Mouse (Mus musculus): ENCODE measurements around the gene Ttll11. TPM values are rescaled to one million over a fixed set of nuclear protein-coding genes. Genes with fewer than 3 reads are reported as not detected.

Gene Ttll11
- polyA plus RNA-seq, 1 experiment from 2014 or later = 1.8 TPM

DNA sequence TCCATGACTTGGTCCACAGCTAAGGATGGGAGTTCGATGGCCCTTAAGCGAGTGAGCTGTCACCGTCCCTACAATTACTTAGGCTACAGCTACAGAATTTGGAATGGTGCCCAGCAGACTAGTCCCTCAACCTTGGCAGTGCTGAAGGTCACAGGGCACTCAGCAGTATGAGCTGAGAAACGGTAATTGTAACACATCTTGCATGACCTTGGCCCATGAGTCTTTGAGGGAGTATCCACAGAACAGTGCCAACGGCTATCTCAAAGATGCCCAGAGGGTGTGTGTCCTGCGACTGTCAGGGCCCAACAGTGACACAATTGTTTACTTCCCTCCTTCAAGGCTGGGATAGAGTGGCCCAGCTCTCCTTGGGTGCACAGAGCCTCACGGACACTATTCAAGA is 118.5 kb downstream of the Ttll11 start:
- no peak overlapping the region for H3K27ac ChIP-seq
- WGBS = 85% methylated on average over 7 of the region's 7 CpGs
- ATAC-seq = no peak
- no peak overlapping the region for H3K4me2 ChIP-seq
- H3K4me3 ChIP-seq = no peak overlapping the region
- no peaks in the 10 kb centered on the region for H3K36me3 ChIP-seq (ENCODE audit: poor library complexity, severe bottlenecking)
- no peaks in the 10 kb centered on the region for H3K9me3 ChIP-seq (replicated peaks)
- H3K4me1 ChIP-seq = peaks cover 18% of the 10 kb centered on the region
- no peaks in the 10 kb centered on the region for H3K27me3 ChIP-seq
- H3K9ac ChIP-seq = no peak overlapping the region

GRCm38 (mm10) chr2:35860394-35860744 is 119.3 kb downstream of the Ttll11 start:
- 86% methylated on average over 10 of the region's 10 CpGs for WGBS
- H3K4me3 ChIP-seq = no peak overlapping the region
- no peaks in the 10 kb centered on the region for H3K27me3 ChIP-seq
- H3K36me3 ChIP-seq (ENCODE audit: poor library complexity, severe bottlenecking) = no peaks in the 10 kb centered on the region
- no peak overlapping the region for H3K4me2 ChIP-seq
- H3K9me3 ChIP-seq (replicated peaks) = no peaks in the 10 kb centered on the region
- peak; percentile 41; the same call in 1 of the 2 replicates for ATAC-seq
- H3K4me1 ChIP-seq = peaks cover 18% of the 10 kb centered on the region
- H3K9ac ChIP-seq = no peak overlapping the region
- peak overlapping the region; percentile 44 for H3K27ac ChIP-seq

DNA sequence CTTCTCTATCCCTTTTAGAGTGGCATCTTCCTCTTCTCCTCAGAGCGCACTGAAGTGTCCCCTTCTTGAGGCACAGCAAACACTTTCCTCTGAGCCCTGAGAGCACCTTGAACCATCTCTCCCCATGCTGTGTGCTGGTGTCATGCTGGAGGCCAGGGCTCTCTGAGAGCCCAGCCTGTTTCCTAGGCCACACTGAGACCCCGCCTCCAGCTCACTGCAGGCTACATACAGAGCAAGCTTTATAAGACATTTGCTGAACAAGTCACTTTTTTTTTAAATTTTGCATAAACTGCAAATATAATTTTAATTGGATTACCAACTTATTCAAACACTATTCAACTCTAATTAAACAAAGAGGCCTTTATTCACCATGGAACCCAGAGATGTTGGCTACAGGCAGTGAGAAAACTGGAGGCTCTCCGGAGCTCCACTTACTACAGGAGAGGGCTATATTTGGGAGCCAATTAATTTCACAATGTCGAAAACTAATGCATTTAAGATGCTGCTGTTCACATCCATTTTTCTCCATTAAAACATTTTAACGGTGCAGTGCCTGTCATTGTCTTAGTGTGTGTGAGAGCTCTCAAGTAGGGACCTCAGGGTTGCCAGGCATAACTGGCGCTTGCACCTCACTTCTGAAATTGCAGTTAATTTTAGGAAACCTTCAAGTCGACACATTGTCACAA is 119.9 kb downstream of the Ttll11 start:
- Histone ChIP-seq H3K27me3 (no peaks in the 10 kb centered on the region), H3K9me3 (replicated peaks) (no peaks in the 10 kb centered on the region), H3K9ac (no peak overlapping the region), H3K4me3 (no peak overlapping the region), H3K36me3 (ENCODE audit: poor library complexity, severe bottlenecking) (no peaks in the 10 kb centered on the region), H3K4me1 (peaks cover 18% of the 10 kb centered on the region), H3K4me2 (no peak overlapping the region), H3K27ac (peak overlapping the region; percentile 44)
- ATAC-seq = peak; percentile 29; the same call in 1 of the 2 replicates
- WGBS = 51% methylated on average over 7 of the region's 7 CpGs

GRCm38 (mm10) chr2:35858281-35858680 is 121.4 kb downstream of the Ttll11 start:
- no peak overlapping the region for H3K27ac ChIP-seq
- 73% methylated on average over 6 of the region's 6 CpGs for WGBS
- no peak overlapping the region for H3K4me2 ChIP-seq
- peaks cover 18% of the 10 kb centered on the region for H3K4me1 ChIP-seq
- H3K27me3 ChIP-seq = no peaks in the 10 kb centered on the region
- no peaks in the 10 kb centered on the region for H3K36me3 ChIP-seq (ENCODE audit: poor library complexity, severe bottlenecking)
- no peak for ATAC-seq
- H3K9ac ChIP-seq = no peak overlapping the region
- no peaks in the 10 kb centered on the region for H3K9me3 ChIP-seq (replicated peaks)
- H3K4me3 ChIP-seq = no peak overlapping the region

- Histone ChIP-seq H3K27ac (no peak overlapping the region), H3K9ac (no peak overlapping the region), H3K27me3 (no peaks in the 10 kb centered on the region), H3K9me3 (replicated peaks) (no peaks in the 10 kb centered on the region), H3K4me2 (no peak overlapping the region), H3K36me3 (ENCODE audit: poor library complexity, severe bottlenecking) (no peaks in the 10 kb centered on the region), H3K4me1 (peaks cover 27% of the 10 kb centered on the region), H3K4me3 (no peak overlapping the region)
- 90% methylated on average over 2 of the region's 2 CpGs for whole genome bisulfite sequencing
- no peak for ATAC-seq
Observed at GRCm38 (mm10) chr2:35856901-35857300, 122.8 kb downstream of the Ttll11 start.

GRCm38 (mm10) chr2:35854877-35855276 is 124.8 kb downstream of the Ttll11 start:
- no peak for ATAC-seq
- Histone ChIP-seq H3K27ac (no peak overlapping the region), H3K36me3 (ENCODE audit: poor library complexity, severe bottlenecking) (no peaks in the 10 kb centered on the region), H3K9ac (no peak overlapping the region), H3K9me3 (replicated peaks) (no peaks in the 10 kb centered on the region), H3K4me2 (no peak overlapping the region), H3K4me3 (no peak overlapping the region), H3K27me3 (0 out of 2 replicates have a peak, but pooled peaks cover 7% of the 10 kb centered on the region), H3K4me1 (peaks cover 28% of the 10 kb centered on the region)
- 36% methylated on average over 5 of the region's 5 CpGs for WGBS

DNA sequence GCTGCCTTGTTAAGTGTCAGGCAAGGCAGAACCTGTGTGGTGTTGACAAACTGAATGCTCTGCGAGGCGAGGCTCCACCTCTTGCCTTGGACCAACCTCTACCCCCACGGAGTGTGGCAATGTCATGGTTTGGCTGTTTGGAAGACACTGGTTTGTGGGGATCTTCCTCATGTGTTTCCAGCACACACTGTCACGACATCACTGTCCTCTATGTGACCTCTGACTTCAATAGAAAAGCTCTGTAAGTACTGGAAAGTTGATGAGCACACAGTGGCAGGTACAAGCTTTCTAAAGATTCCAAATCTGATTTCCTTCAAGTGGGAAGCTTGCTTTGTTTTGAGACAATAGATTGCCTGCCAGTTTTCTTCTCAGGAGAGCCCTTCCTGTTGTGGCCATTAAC is 126.7 kb downstream of the Ttll11 start:
- Histone ChIP-seq H3K9ac (no peak overlapping the region), H3K27ac (no peak overlapping the region), H3K27me3 (0 out of 2 replicates have a peak, but pooled peaks cover 7% of the 10 kb centered on the region), H3K36me3 (ENCODE audit: poor library complexity, severe bottlenecking) (no peaks in the 10 kb centered on the region), H3K9me3 (replicated peaks) (no peaks in the 10 kb centered on the region), H3K4me1 (peaks cover 25% of the 10 kb centered on the region), H3K4me2 (no peak overlapping the region), H3K4me3 (no peak overlapping the region)
- WGBS = 60% methylated on average over 4 of the region's 4 CpGs
- no peak for ATAC-seq

DNA sequence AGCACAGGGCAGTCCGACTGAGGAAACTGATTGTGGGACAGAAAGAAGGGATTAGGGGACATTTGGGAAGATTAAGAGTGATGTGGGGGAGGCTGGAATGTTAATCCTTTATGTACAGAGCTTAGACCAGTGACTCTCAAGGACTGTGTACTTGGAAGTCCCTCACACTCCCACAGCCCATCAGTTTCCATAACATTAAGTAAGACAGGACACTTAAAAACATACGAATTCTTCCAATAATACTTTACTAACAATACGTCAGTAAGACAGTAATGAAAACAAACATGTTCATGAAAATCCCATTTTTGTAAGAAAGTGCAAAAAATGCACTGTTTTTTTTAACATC is 127.6 kb downstream of the Ttll11 start:
- Histone ChIP-seq H3K27me3 (0 out of 2 replicates have a peak, but pooled peaks cover 7% of the 10 kb centered on the region), H3K4me2 (peak overlapping the region; percentile 8; the same call in 1 of the 2 replicates), H3K9me3 (replicated peaks) (no peaks in the 10 kb centered on the region), H3K36me3 (ENCODE audit: poor library complexity, severe bottlenecking) (no peaks in the 10 kb centered on the region), H3K4me1 (peaks cover 25% of the 10 kb centered on the region), H3K9ac (no peak overlapping the region), H3K27ac (no peak overlapping the region), H3K4me3 (no peak overlapping the region)
- no peak for ATAC-seq
- WGBS = 32% methylated on average over 3 of the region's 3 CpGs

DNA sequence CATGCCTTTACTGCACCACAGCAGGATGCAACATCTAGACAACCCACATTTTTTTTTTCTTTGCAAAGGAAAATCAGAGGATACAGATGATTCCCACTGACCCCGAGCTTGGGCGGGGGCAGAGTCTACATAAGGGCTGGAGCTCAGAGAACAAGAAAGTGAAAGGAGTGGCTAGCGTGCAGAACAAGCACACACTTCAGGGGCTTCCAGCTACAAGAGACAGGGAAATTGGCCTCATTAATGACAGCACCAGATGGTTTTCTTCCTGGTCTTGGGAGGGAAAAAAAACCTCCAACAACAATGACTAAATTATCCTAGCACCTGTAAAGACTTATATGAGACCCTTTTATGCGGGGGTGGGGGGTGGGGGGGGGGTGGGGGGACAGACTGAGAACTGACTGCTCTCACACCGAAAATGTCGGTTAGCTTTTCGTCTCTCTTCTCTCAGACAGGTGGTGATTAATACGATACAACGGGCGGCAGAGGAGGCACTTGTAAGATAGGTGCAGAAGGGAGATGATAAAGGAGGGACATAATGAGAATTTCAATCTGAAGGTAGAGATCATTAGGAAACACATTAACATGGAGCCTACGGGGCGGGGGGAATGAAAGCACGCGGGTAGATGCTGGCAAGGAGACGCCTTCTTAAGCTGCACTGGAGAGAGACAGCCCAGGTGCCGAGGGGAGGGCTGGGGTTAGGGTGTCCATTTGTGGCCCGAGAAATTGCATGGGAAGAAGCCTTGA is 128.1 kb downstream of the Ttll11 start:
- H3K4me1 ChIP-seq = peaks cover 25% of the 10 kb centered on the region
- ATAC-seq = peak; percentile 23; the same call in 1 of the 2 replicates
- H3K27ac ChIP-seq = 0 out of 2 replicates have a peak overlapping the region, but pooled peaks have one; percentile 3
- 12% methylated on average over 17 of the region's 17 CpGs for WGBS
- no peak overlapping the region for H3K9ac ChIP-seq
- H3K36me3 ChIP-seq (ENCODE audit: poor library complexity, severe bottlenecking) = no peaks in the 10 kb centered on the region
- H3K27me3 ChIP-seq = 0 out of 2 replicates have a peak, but pooled peaks cover 7% of the 10 kb centered on the region
- H3K4me3 ChIP-seq = no peak overlapping the region
- H3K9me3 ChIP-seq (replicated peaks) = no peaks in the 10 kb centered on the region
- H3K4me2 ChIP-seq = peak overlapping the region; percentile 8; the same call in 1 of the 2 replicates

GRCm38 (mm10) chr2:35849632-35850230 is 130.0 kb downstream of the Ttll11 start:
- Histone ChIP-seq H3K4me1 (peaks cover 42% of the 10 kb centered on the region), H3K9me3 (replicated peaks) (no peaks in the 10 kb centered on the region), H3K27me3 (0 out of 2 replicates have a peak, but pooled peaks cover 7% of the 10 kb centered on the region), H3K4me2 (no peak overlapping the region), H3K36me3 (ENCODE audit: poor library complexity, severe bottlenecking) (no peaks in the 10 kb centered on the region), H3K27ac (no peak overlapping the region), H3K4me3 (no peak overlapping the region), H3K9ac (no peak overlapping the region)
- WGBS = 19% methylated on average over 10 of the region's 10 CpGs
- ATAC-seq = no peak

DNA sequence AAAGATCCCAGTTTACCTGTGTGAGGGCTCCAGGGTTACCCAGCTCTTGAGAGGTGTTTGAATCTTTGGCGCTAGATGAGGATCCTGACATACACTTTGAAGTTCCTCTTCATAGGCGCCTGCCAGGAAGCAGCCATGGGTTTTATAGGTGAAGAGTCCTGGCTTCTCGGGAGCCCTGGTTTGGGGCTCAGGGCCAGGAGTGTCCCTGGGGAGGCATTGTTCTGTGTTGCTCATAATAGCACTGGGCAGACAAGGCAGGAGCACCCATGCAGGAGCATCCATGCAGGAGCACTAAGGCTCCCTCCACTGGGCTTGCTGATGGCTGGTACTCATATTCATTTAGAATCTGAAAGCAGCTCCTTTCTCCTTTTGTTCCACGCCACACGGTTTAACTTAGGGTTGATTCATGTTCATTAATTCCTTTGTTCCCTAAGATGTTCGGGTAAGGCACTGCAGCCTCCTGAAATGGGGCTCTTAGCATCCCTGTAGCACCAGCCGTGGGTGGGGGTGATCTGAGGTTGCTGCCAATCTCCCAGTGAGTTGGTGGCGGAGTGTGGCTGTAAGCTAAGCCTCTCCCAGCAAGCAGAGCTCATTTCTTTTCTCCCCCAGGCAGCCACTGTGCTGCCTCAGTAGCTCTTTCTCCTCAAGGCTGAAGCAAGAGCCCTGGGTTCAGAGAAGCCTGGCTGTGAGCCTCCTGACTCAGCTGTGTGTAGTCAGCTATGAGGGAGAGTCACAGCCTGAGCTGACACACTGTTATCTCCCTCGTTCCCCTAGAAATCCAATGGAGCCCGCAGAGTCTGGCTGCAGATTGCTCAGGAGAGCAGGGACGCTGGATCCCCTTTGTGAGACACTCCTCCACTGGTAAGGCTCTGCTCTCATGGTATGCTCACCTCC is 133.9 kb downstream of the Ttll11 start:
- ATAC-seq = peak; percentile 39; the same call in 1 of the 2 replicates
- H3K4me3 ChIP-seq = no peak overlapping the region
- H3K4me2 ChIP-seq = no peak overlapping the region
- no peak overlapping the region for H3K9ac ChIP-seq
- WGBS = 23% methylated on average over 11 of the region's 11 CpGs
- H3K27ac ChIP-seq = peak overlapping the region; percentile 44
- H3K36me3 ChIP-seq (ENCODE audit: poor library complexity, severe bottlenecking) = no peaks in the 10 kb centered on the region
- peaks cover 48% of the 10 kb centered on the region for H3K4me1 ChIP-seq
- H3K27me3 ChIP-seq = peaks cover 4% of the 10 kb centered on the region; the same call in 1 of the 2 replicates
- no peaks in the 10 kb centered on the region for H3K9me3 ChIP-seq (replicated peaks)
